Mouse (Mus musculus): ENCODE data around the gene Cdca3.

GRCm38 (mm10) chr6:124836411-124836810 is 7.1 kb downstream of the Cdca3 start:
- TF ChIP-seq HCFC1 (IDR thresholded peaks at IDR 0.05; ENCODE audit: borderline replicate concordance, insufficient read depth, low read length) (no peak), ZC3H11A (IDR thresholded peaks at IDR 0.05; ENCODE audit: borderline replicate concordance, low read depth, low read length) (no peak), MAFK (IDR thresholded peaks at IDR 0.05; ENCODE audit: insufficient read depth, low read depth, low read length) (no peak), ZNF384 (IDR thresholded peaks at IDR 0.05; ENCODE audit: low read depth, low read length) (no peak)

Data from ES-E14 (cell line).